Mouse (Mus musculus): Measurements from ENCODE around the gene Clmn.

Clmn gene

GRCm38 (mm10) chr12:104879577-104879989, 14.7 kb upstream of the Clmn start:
- no peak for DNase-seq (ENCODE audit: low read depth)

GRCm38 (mm10) chr12:104876053-104876452, 11.2 kb upstream of the Clmn start:
- no peak for DNase-seq (ENCODE audit: low read depth)

GRCm38 (mm10) chr12:104871987-104872386, 7.1 kb upstream of the Clmn start:
- DNase-seq (ENCODE audit: low read depth), result no peak

- no peak for DNase-seq (ENCODE audit: low read depth)
These were observed 4.9 kb upstream of the Clmn start for GRCm38 (mm10) chr12:104869737-104870136.

- no peak for DNase-seq (ENCODE audit: low read depth)
These were observed 3.6 kb upstream of the Clmn start for GRCm38 (mm10) chr12:104868430-104868829.

GRCm38 (mm10) chr12:104867851-104868250, 3.0 kb upstream of the Clmn start:
- no peak for DNase-seq (ENCODE audit: low read depth)

- DNase-seq (ENCODE audit: low read depth), result no peak
These were observed 275 bp upstream of the Clmn start for GRCm38 (mm10) chr12:104865166-104865535.

- DNase-seq (ENCODE audit: low read depth), result no peak
These were observed 1.2 kb downstream of the Clmn start for GRCm38 (mm10) chr12:104863653-104864052.

- DNase-seq (ENCODE audit: low read depth), result no peak
These were observed 5.7 kb downstream of the Clmn start for GRCm38 (mm10) chr12:104859140-104859539.

GRCm38 (mm10) chr12:104858732-104859131, 6.1 kb downstream of the Clmn start:
- no peak for DNase-seq (ENCODE audit: low read depth)

- DNase-seq (ENCODE audit: low read depth), result no peak
These were observed 7.3 kb downstream of the Clmn start for GRCm38 (mm10) chr12:104857614-104858013.

- no peak for DNase-seq (ENCODE audit: low read depth)
These were observed 8.3 kb downstream of the Clmn start for GRCm38 (mm10) chr12:104856540-104856939.

- no peak for DNase-seq (ENCODE audit: low read depth)
These were observed 9.3 kb downstream of the Clmn start for GRCm38 (mm10) chr12:104855548-104855947.

- no peak for DNase-seq (ENCODE audit: low read depth)
These were observed 10.1 kb downstream of the Clmn start for GRCm38 (mm10) chr12:104854826-104855225.

GRCm38 (mm10) chr12:104853374-104853773, 11.5 kb downstream of the Clmn start:
- DNase-seq (ENCODE audit: low read depth), result no peak

GRCm38 (mm10) chr12:104851711-104852508, 13.0 kb downstream of the Clmn start:
- no peak for DNase-seq (ENCODE audit: low read depth)

- DNase-seq (ENCODE audit: low read depth), result no peak
These were observed 14.8 kb downstream of the Clmn start for GRCm38 (mm10) chr12:104850119-104850518.

- DNase-seq (ENCODE audit: low read depth), result no peak
These were observed 16.2 kb downstream of the Clmn start for GRCm38 (mm10) chr12:104848667-104849066.

GRCm38 (mm10) chr12:104847227-104847626, 17.6 kb downstream of the Clmn start:
- no peak for DNase-seq (ENCODE audit: low read depth)

- DNase-seq (ENCODE audit: low read depth), result no peak
These were observed 19.2 kb downstream of the Clmn start for GRCm38 (mm10) chr12:104845707-104846106.

GRCm38 (mm10) chr12:104844989-104845388, 19.9 kb downstream of the Clmn start:
- DNase-seq (ENCODE audit: low read depth), result no peak

- no peak for DNase-seq (ENCODE audit: low read depth)
These were observed 20.6 kb downstream of the Clmn start for GRCm38 (mm10) chr12:104844279-104844678.

- DNase-seq (ENCODE audit: low read depth), result no peak
These were observed 23.6 kb downstream of the Clmn start for GRCm38 (mm10) chr12:104841256-104841655.

GRCm38 (mm10) chr12:104838987-104839386, 25.9 kb downstream of the Clmn start:
- DNase-seq (ENCODE audit: low read depth), result no peak
